Mouse (Mus musculus) lung, adult 2 months (tissue): ENCODE data around the gene Grn. TPM values are rescaled to one million over a fixed set of nuclear protein-coding genes. Genes with fewer than 3 reads are reported as not detected.

Experiments
- DNase-seq: peaks from one replicate; pipeline ENCODE4 v3.0.0; 2022
- H3K4me1 ChIP-seq: fragments of 200-500 bp; 2 replicates; pipeline ENCODE4 v1.6.1; 2011; ENCODE audit warnings: low read length; ENCODE audit not compliant: control insufficient read depth, insufficient read depth
- H3K4me3 ChIP-seq: fragments of 200-500 bp; replicated peaks from 2 replicates; pipeline ENCODE3; 2011; ENCODE audit warnings: low read depth, mild to moderate bottlenecking, control low read depth, low read length; ENCODE audit errors: extremely low read depth
- CTCF ChIP-seq: fragments of 200-500 bp; IDR thresholded peaks from 2 replicates; pipeline ENCODE4 v1.5.1; 2011; ENCODE audit warnings: mild to moderate bottlenecking, low read length, control low read depth; ENCODE audit not compliant: insufficient read depth
- POLR2A ChIP-seq: fragments of 200-500 bp; IDR thresholded peaks from 2 replicates; pipeline ENCODE4 v1.6.1; 2011; ENCODE audit warnings: low read depth, mild to moderate bottlenecking, control low read depth, low read length, borderline replicate concordance; ENCODE audit errors: extremely low read depth
- WGBS: fragments of 180-500 bp; shearing (Covaris S2); methylation state at CpG from one replicate; pipeline ENCODE4 v1.1.7; 2018; 5-methylcytosine and 5-hydroxymethylcytosine counted together
- polyA plus RNA-seq: library from polyadenylated mRNA; depleted of rRNA; stranded (reverse); fragments of >200 nt; gene quantifications from 2 replicates; pipeline ENCODE4 v1.2.3, GENCODE M21; 2012

Grn gene
- polyA plus RNA-seq, 1 experiment = 257 TPM

- TF ChIP-seq POLR2A = no peak
- no peak for TF ChIP-seq CTCF
- WGBS = 16% methylated on average over 15 of the region's 15 CpGs
- H3K4me3 ChIP-seq = peak overlapping the region; percentile 33
These were observed 37.5 kb upstream of the Grn start for GRCm38 (mm10) chr11:102392441-102393237.

GRCm38 (mm10) chr11:102393238-102393634 is 36.9 kb upstream of the Grn start, which contains the start of gene Rundc3a:
Gene Rundc3a (plus strand): TSS chr11:102393403.
- no peak for TF ChIP-seq CTCF
- TF ChIP-seq POLR2A = no peak
- peak; percentile 70 for DNase-seq
- no peaks in the 10 kb centered on the region for H3K4me1 ChIP-seq
- WGBS = 1% methylated on average over 34 of the region's 34 CpGs
- H3K4me3 ChIP-seq = peak within 1 kb of the TSS; percentile 33

More at GRCm38 (mm10) chr11:102392441-102393237, 37.5 kb upstream of the Grn start:
- no peak for DNase-seq
- no peaks in the 10 kb centered on the region for H3K4me1 ChIP-seq

GRCm38 (mm10) chr11:102393719-102394420 is 36.2 kb upstream of the Grn start:
- 6% methylated on average over 17 of the region's 17 CpGs for WGBS
- H3K4me1 ChIP-seq = no peaks in the 10 kb centered on the region
- H3K4me3 ChIP-seq = peak overlapping the region; percentile 7
- no peak for TF ChIP-seq POLR2A
- TF ChIP-seq CTCF = no peak
- no peak for DNase-seq

GRCm38 (mm10) chr11:102394421-102395124 is 35.5 kb upstream of the Grn start:
- Histone ChIP-seq H3K4me3 (no peak overlapping the region), H3K4me1 (no peaks in the 10 kb centered on the region)
- TF ChIP-seq CTCF (no peak), POLR2A (no peak)
- no peak for DNase-seq
- WGBS = 77% methylated on average over 9 of the region's 9 CpGs

- TF ChIP-seq POLR2A (no peak), CTCF (no peak)
- no peaks in the 10 kb centered on the region for H3K4me1 ChIP-seq
- WGBS = 15% methylated on average over 5 of the region's 5 CpGs
- H3K4me3 ChIP-seq = no peak overlapping the region
- no peak for DNase-seq
These were observed 34.9 kb upstream of the Grn start for GRCm38 (mm10) chr11:102395250-102395649.

GRCm38 (mm10) chr11:102396263-102396662 is 33.9 kb upstream of the Grn start:
- no peak for DNase-seq
- TF ChIP-seq CTCF (no peak), POLR2A (no peak)
- Histone ChIP-seq H3K4me3 (no peak overlapping the region), H3K4me1 (no peaks in the 10 kb centered on the region)
- 48% methylated on average over 6 of the region's 6 CpGs for WGBS

GRCm38 (mm10) chr11:102396671-102397141 is 33.4 kb upstream of the Grn start:
- Histone ChIP-seq H3K4me3 (no peak overlapping the region), H3K4me1 (no peaks in the 10 kb centered on the region)
- no peak for TF ChIP-seq CTCF
- TF ChIP-seq POLR2A = no peak
- DNase-seq = no peak
- WGBS = 69% methylated on average over 7 of the region's 7 CpGs

GRCm38 (mm10) chr11:102398007-102398825 is 31.9 kb upstream of the Grn start:
- 69% methylated on average over 20 of the region's 20 CpGs for WGBS
- H3K4me3 ChIP-seq = no peak overlapping the region
- no peaks in the 10 kb centered on the region for H3K4me1 ChIP-seq
- DNase-seq = no peak
- TF ChIP-seq POLR2A (no peak), CTCF (no peak)
